Mouse (Mus musculus) layer of hippocampus, adult 2 months (tissue): Measurements from ENCODE around the gene Cyp2b10. TPM values are rescaled to one million over a fixed set of nuclear protein-coding genes. Genes with fewer than 3 reads are reported as not detected.
A peak's percentile ranks its signal among the peaks of the same experiment; 100 is the strongest.
"Not testable (repeated sequence)": the region's sequence is repeated elsewhere in the genome, so short reads cannot be mapped to it uniquely, and the experiment has no call there.

Experiments
- DNase-seq, 2 experiments: peaks; one replicate each; pipeline ENCODE4 v3.0.0; 2022; ENCODE audit warnings: low spot score in 2 of 2
- H3K27ac ChIP-seq: fragments of 200-600 bp; 2 replicates; pipeline ENCODE4 v1.8.1; 2022
- H3K4me3 ChIP-seq: fragments of 200-600 bp; 2 replicates; pipeline ENCODE4 v1.8.1; 2022; ENCODE audit warnings: mild to moderate bottlenecking
- CTCF ChIP-seq: fragments of 200-600 bp; conservative IDR thresholded peaks from 2 replicates; pipeline ENCODE4 v1.8.1; 2022; ENCODE audit warnings: antibody characterized with exemption, mild to moderate bottlenecking, moderate library complexity
- total RNA-seq, 2 experiments: library from RNA; stranded (reverse); gene quantifications; 2 replicates each; pipeline ENCODE4 v1.2.3; 2021

Cyp2b10 gene
- total RNA-seq, 2 experiments from 2014 or later = 0.25 to 0.26 TPM

DNA sequence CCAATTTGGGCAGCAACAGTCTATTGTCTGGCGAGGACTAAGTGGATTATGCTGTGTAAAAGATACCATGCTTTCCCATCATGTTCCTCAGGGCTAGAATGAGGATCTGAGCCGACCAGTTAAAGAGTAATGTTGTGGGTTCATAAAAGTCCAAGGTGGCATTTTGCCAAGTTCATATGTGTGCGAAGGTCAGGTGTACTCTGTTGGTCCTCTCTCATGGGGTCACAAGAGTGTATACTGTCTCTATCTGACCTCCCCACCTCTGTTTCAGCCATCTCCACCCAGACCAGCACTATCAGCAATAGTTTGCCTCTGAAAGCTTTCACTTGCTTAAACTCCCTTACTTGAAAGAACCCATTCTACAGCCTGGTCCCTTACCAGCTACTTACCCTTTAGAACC is 9.7 kb upstream of the Cyp2b10 start:
- Histone ChIP-seq H3K27ac (no peak overlapping the region), H3K4me3 (no peak overlapping the region)
- no peak for TF ChIP-seq CTCF
- DNase-seq = no peak

DNA sequence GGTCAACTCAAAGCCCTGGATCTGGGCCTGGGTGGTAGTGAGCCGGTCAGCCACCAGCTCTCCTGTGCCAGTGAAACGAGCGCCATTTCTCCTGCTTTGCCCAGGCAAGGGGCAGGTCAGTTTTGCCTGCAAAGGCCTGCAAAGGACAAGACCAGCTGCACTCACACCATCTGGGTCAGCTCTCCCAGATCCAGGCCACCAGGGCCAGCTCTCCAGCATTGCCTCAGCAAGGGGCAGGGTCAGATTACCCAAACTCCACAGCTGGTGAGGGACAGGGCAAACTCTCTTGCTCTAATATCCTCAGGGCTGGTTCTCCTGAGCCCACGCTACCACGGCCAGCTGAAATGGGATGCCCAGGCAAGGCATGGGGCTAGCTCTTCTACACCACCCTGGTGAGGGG is 4.3 kb upstream of the Cyp2b10 start:
- no peak overlapping the region for H3K27ac ChIP-seq
- no peak for DNase-seq
- no peak overlapping the region for H3K4me3 ChIP-seq
- TF ChIP-seq CTCF = no peak

DNA sequence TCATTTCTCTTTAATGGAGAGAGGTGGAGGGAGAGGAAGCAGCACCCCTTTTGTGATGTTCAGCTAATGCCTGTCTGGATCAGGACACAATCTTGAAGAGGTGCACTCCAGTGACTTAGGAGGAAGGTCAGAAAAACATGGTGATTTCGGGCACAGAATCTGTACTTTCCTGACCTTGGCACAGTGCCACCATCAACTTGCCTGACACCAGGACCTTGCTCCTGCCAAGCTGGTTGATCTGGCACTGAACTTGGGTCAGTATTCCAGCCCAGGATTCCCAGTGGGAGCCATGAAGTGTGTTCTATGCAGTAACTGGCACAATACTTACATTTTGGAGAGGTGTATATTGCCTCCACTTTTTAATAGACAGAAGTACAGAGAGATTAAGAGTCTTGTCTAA is 2.3 kb upstream of the Cyp2b10 start:
- Histone ChIP-seq H3K27ac (no peak overlapping the region), H3K4me3 (no peak overlapping the region)
- no peak for TF ChIP-seq CTCF
- DNase-seq = no peak

DNA sequence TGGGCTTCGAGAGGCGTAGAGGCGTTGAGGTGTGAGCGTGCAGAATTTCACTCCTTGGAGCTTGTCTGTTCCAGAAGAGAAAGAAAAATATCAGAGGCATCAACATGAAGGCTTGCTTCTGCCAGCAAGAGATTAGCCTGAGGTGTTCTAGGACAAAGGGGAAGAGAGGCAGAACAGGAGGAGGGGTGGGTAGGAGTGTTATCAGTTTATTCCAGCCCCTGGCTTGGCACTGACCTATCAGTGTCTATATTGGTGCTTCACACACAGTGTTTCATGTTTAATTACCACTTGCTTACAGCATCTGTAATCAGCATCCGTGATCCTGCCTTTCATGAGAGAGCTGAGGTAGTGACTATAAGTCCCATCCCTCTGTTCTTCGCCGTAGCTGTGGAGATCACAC is 644 bp downstream of the Cyp2b10 start:
- no peak overlapping the region for H3K4me3 ChIP-seq
- no peak for DNase-seq
- TF ChIP-seq CTCF = no peak
- no peak overlapping the region for H3K27ac ChIP-seq

DNA sequence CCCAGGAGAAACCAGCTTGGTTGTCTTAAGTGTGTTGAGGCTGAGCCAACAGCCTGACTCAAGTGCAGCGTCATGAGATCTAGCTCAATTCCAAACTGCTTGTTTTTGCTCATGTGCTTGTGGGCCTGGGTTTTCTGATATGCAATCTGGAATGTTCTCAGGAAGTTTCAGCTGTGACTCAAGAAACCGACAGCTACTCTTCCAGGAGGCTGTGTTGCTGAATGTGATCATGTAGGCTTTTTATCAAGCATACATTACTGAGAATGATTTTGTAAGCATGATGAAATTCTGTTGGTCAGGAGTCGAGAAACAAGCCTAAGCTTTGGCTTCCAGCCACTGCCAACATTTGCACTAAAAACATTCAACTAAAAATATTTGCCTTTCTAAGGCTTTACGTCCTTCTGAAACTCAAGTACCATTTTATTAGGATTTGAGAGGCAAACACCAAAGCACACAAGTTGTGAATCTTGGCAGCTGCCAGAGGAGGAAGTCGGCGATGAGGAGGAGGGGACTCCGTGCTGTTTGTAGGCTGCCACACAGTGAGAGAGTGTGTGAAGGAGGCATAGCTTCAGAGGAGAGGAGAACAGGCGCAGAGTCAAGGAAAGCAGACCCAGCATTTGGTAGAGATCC is 4.8 kb downstream of the Cyp2b10 start:
- Histone ChIP-seq H3K27ac (no peak overlapping the region), H3K4me3 (no peak overlapping the region)
- no peak for TF ChIP-seq CTCF
- DNase-seq = peak in 1 of 2 experiments; percentile 14

DNA sequence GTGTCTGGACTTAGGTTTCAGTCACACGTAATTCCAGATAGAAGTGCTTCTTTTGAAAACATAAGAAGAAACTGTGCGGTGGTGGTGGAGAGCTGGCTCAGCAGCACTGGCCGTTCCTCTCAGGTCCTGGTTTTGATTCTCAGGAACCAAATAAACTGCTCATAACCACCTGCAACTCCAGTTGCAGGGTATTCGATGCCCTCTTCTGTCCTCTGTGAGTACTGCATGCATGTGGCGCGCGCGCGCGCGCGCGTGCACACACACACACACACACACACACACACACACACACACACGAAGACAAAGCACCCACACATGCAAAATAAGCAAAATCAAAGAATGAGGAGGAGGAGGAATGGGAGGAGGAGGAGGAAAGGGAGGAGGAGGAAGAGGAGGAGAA is 5.7 kb downstream of the Cyp2b10 start:
- Histone ChIP-seq H3K27ac (no peak overlapping the region), H3K4me3 (no peak overlapping the region)
- TF ChIP-seq CTCF = no peak
- DNase-seq = no peak

DNA sequence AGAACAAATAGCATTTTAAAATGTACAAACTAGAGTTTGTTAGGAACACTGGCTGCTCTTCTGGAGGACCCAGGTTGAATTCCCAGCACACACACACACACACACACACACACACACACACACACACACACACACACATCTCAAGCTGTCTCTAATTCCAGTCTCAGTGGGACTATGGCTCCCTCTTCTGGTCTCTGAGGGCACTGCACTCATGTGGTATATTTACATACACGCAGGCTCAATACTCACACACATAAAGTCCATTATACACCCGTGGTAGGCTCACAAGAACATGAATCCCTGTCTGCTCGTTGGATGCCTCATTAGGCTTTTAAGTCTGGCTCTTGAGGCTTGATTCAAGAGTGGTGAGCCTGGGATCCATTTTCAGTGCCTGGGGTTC is 6.6 kb downstream of the Cyp2b10 start:
- TF ChIP-seq CTCF = no peak
- Histone ChIP-seq H3K27ac (no peak overlapping the region), H3K4me3 (no peak overlapping the region)
- no peak for DNase-seq

DNA sequence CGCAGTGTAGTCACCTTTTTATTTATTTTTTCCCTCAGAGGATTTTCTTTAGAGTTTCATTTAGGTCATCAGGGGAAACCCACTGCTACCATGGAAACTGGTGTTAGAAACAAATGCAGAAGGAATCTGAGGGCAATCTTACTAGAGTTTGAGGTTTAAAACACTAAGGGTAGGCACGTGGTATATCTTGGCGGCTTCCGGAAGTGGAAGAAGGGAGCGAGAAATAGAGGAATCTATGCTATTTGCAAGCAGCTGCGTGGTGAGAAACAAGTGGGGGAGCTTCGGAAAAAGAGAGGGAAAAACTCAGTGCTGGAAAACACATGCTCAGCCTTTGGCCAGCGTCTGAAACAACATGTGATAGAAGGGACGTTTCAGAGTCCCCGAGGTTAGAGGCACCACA is 7.1 kb downstream of the Cyp2b10 start:
- H3K4me3 ChIP-seq = no peak overlapping the region
- TF ChIP-seq CTCF = no peak
- DNase-seq = no peak
- H3K27ac ChIP-seq = no peak overlapping the region

DNA sequence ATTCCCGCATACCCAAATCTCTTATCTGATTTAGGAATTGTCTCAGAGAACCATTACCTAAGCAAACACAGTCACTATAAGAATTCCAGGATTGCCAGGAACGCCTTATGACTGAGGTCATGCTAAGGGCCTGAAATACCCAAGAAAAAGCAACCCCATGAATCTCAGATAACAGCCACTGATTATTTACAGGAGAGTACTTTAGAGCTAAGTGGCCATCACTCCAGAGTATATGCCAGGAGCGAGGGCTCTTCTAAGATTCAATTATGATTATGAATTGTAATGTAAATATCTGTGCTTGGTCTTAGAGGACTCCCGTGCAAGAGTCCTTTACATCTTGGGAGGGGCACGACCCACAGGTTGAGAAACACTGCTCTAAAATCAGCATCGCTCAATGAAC is 10.0 kb downstream of the Cyp2b10 start:
- TF ChIP-seq CTCF = no peak

DNA sequence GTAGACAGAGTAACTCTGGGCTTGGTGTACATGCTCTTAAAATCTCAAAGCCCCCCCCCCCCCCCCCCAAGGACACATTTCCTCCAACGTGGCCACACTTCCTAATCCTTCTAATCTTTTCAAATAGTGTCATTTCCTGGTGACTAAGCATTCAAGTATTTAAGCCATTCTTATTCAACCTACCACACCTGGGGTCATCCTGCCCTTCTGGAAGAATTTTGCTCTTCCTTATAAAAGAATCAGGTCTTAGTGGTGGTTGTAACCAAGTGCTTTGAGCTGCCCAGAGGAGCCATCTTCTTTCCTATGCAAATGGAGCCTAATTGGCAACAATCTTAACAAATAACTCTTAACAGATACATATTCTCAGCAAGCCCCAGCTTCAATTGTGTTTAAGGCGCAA is 12.6 kb downstream of the Cyp2b10 start:
- no peak overlapping the region for H3K4me3 ChIP-seq
- H3K27ac ChIP-seq = no peak overlapping the region
- no peak for DNase-seq
- TF ChIP-seq CTCF = no peak

More for the DNA sequence above, 10.0 kb downstream of the Cyp2b10 start:
- Histone ChIP-seq H3K4me3 (no peak overlapping the region), H3K27ac (no peak overlapping the region)
- no peak for DNase-seq

DNA sequence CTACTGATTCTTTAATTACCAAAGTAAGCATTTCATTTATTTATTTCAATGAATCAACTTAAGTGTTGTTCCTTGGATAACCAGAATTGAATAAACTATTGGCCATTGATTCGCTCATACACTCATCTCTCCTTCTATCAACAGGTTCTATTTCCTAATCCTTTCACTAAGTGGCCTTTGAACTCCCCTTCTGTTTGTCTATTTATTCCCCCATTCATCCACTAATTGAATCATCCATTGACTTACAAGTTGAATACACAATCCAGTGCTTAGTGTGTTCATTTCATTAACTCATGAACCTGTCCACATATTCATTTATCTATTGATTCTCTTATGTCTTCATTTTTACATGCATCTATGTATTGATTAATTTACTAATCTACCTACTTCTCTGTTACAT is 18.7 kb downstream of the Cyp2b10 start:
- DNase-seq = no peak
- TF ChIP-seq CTCF = no peak
- Histone ChIP-seq H3K27ac (no peak overlapping the region), H3K4me3 (no peak overlapping the region)

DNA sequence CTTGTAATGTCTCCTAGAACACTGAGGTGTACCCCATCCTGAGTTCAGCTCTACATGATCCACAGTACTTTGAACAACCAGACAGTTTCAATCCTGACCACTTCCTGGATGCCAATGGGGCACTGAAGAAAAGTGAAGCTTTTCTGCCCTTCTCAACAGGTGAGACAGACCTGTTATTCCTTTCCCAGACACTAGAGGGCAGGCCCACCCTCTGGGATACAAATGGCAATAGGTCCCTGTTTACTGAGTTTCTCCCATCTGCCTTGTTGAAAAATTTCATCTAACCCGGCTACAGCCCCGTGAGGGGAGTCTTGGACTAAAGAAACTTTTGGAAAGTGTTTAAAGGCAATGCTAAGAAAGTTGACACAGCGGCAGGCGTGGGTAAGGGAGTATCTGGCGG is 19.9 kb downstream of the Cyp2b10 start:
- H3K27ac ChIP-seq, DNase-seq, H3K4me3 ChIP-seq: not testable (repeated sequence)
- peak; percentile 57 for TF ChIP-seq CTCF

DNA sequence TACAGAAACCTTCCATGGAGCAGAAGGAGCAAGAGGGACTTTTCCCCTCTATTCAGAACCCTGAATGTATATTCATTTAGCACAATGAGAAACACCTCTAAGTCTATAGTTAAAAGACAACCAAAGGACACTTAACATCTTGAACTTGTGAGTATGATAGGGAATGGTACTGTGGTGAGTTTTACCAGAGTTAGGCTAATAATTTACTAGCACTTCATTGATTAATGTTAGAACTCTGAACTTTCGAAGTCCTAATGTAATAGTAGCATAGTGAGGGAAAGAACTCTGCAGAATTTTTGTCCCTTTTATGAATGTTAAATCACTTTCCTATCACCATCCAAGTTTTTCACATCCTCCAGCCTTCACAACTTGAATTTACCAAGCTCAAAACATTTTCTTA is 22.0 kb downstream of the Cyp2b10 start:
- TF ChIP-seq CTCF = no peak
- H3K27ac ChIP-seq = no peak overlapping the region
- no peak for DNase-seq
- no peak overlapping the region for H3K4me3 ChIP-seq

DNA sequence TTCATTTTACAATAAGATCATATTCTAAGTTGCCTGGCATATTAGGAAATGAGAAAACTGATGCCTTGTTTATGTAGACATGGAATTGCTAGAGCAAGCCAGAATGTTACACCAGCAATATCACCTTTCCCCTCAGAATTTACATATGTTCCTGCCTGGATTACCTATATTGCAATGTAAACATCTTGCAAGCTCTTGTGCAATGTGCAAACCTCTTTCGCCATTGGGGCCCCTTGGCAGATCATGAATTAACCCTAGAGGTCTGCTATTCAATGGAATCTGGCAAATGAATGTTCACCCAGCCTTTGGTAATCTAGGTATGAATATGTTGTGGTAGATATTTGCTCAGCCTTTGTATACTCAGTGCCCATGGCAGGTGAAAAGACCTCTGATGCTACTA is 47.9 kb downstream of the Cyp2b10 start:
- no peak for TF ChIP-seq CTCF

More for the DNA sequence above, 47.9 kb downstream of the Cyp2b10 start:
- DNase-seq = no peak
- Histone ChIP-seq H3K4me3 (no peak overlapping the region), H3K27ac (no peak overlapping the region)

Other genes starting within 250 kb of the Cyp2b10 start
- gene Bckdha, start 238.6 kb upstream of the Cyp2b10 start, total RNA-seq = 10 to 100 TPM; 37.1 to 41.4 TPM
- 10 to 100 TPM; 26.9 to 28.1 TPM for gene Exosc5, start 238.5 kb upstream of the Cyp2b10 start, total RNA-seq
- 10 to 100 TPM in 1 of 2 experiments, 1 to 10 TPM in 1; 8.6 to 11.6 TPM for gene Tmem91, start 222.5 kb upstream of the Cyp2b10 start, total RNA-seq
- 10 to 100 TPM; 20.2 to 20.6 TPM for gene B9d2, start 216.8 kb upstream of the Cyp2b10 start, total RNA-seq
- 1 to 10 TPM; 6.9 TPM for gene Tgfb1, start 210.6 kb upstream of the Cyp2b10 start, total RNA-seq
- gene Ccdc97, start 178.5 kb upstream of the Cyp2b10 start, total RNA-seq = 10 to 100 TPM; 62.9 to 67.4 TPM
- 100 to 1,000 TPM; 110 to 115 TPM for gene Hnrnpul1, start 142.9 kb upstream of the Cyp2b10 start, total RNA-seq
- gene Axl, start 108.9 kb upstream of the Cyp2b10 start, total RNA-seq = 10 to 100 TPM; 36.6 to 41.1 TPM
- 1 to 10 TPM; 1.4 to 2.3 TPM for gene Cyp2s1, start 80.7 kb upstream of the Cyp2b10 start, total RNA-seq
- gene Cyp2b13, start 163.9 kb downstream of the Cyp2b10 start, total RNA-seq = not detected